Mouse (Mus musculus) ES-Bruce4 (cell line): ENCODE results near the gene Ikzf1. TPM values are rescaled to one million over a fixed set of nuclear protein-coding genes. Genes with fewer than 3 reads are reported as not detected.

ENCODE experiments used
- H3K27ac ChIP-seq: 2 replicates; pipeline ENCODE4 v1.5.1; 2012; ENCODE audit warnings: low read length, inconsistent platforms; ENCODE audit not compliant: insufficient read depth
- H3K27me3 ChIP-seq: 2 replicates; pipeline ENCODE4 v1.6.1; 2012; ENCODE audit warnings: mild to moderate bottlenecking, low read length, inconsistent platforms; ENCODE audit not compliant: control insufficient read depth, poor library complexity, insufficient read depth, severe bottlenecking
- H3K36me3 ChIP-seq: 2 replicates; pipeline ENCODE4 v1.6.1; 2012; ENCODE audit warnings: inconsistent platforms, mild to moderate bottlenecking, low read length, moderate library complexity; ENCODE audit not compliant: control insufficient read depth, poor library complexity, insufficient read depth, severe bottlenecking
- H3K4me1 ChIP-seq: one replicate; pipeline ENCODE4 v1.8.1; 2011; ENCODE audit warnings: low read length; ENCODE audit not compliant: control insufficient read depth, insufficient read depth
- H3K4me3 ChIP-seq: 2 replicates; pipeline ENCODE4 v1.5.1; 2011; ENCODE audit warnings: low read depth, mild to moderate bottlenecking, low read length
- H3K9ac ChIP-seq: 2 replicates; pipeline ENCODE4 v1.6.1; 2012; ENCODE audit warnings: low read depth, mild to moderate bottlenecking, inconsistent platforms; ENCODE audit not compliant: poor library complexity, severe bottlenecking
- H3K9me3 ChIP-seq: replicated peaks from 2 replicates; pipeline ENCODE4 v1.6.1; 2012; ENCODE audit warnings: mild to moderate bottlenecking, low read length, inconsistent platforms; ENCODE audit not compliant: control insufficient read depth, poor library complexity, insufficient read depth, severe bottlenecking
- CTCF ChIP-seq: IDR thresholded peaks from one replicate; pipeline ENCODE4 v1.8.1; 2011; ENCODE audit warnings: low read depth, low read length
- EP300 ChIP-seq: IDR thresholded peaks from 2 replicates; pipeline ENCODE4 v1.6.1; 2011; ENCODE audit warnings: low read depth, low read length; ENCODE audit not compliant: insufficient read depth
- POLR2A ChIP-seq: IDR thresholded peaks from one replicate; pipeline ENCODE4 v1.8.1; 2011; ENCODE audit warnings: low read length; ENCODE audit not compliant: insufficient read depth
- polyA plus RNA-seq: library from polyadenylated mRNA; stranded (reverse); fragments of >200 nt; gene quantifications from 2 replicates; pipeline ENCODE4 v1.2.4, GENCODE M21; 2011; ENCODE audit warnings: low read depth; ENCODE audit not compliant: missing spikeins, insufficient read depth, insufficient read length

Gene Ikzf1
- 0.53 and 0.67 TPM in 2 replicates for polyA plus RNA-seq

GRCm38 (mm10) chr11:11684930-11685852 lies at the start of gene Ikzf1:
Ikzf1 (plus strand) TSS chr11:11685003.
- peak within 1 kb of the TSS; percentile 90 for H3K9ac ChIP-seq
- H3K4me3 ChIP-seq: peak within 1 kb of the TSS; percentile 97
- no peaks in the 10 kb centered on the region for H3K4me1 ChIP-seq
- H3K27ac ChIP-seq: no peak within 1 kb of the TSS
- H3K27me3 ChIP-seq: peaks cover 15% of the 10 kb centered on the region
- TF ChIP-seq POLR2A: no peak
- TF ChIP-seq CTCF: no peak
- TF ChIP-seq EP300: no peak
- H3K36me3 ChIP-seq: no peaks in the 10 kb centered on the region
- H3K9me3 ChIP-seq: no peaks in the 10 kb centered on the region; the same call in 1 of the 2 replicates

- no peaks in the 10 kb centered on the region for H3K36me3 ChIP-seq
- no peaks in the 10 kb centered on the region for H3K4me1 ChIP-seq
- no peak overlapping the region for H3K4me3 ChIP-seq
- no peaks in the 10 kb centered on the region for H3K27me3 ChIP-seq
- TF ChIP-seq POLR2A: no peak
- TF ChIP-seq EP300: no peak
- TF ChIP-seq CTCF: no peak
- H3K9ac ChIP-seq: no peak overlapping the region
- no peaks in the 10 kb centered on the region; the same call in 1 of the 2 replicates for H3K9me3 ChIP-seq
- H3K27ac ChIP-seq: no peak overlapping the region
Measured at GRCm38 (mm10) chr11:11644303-11644702, 40.5 kb upstream of the Ikzf1 start.

- Histone ChIP-seq H3K36me3 (no peaks in the 10 kb centered on the region), H3K9ac (no peak overlapping the region), H3K27ac (no peak overlapping the region), H3K9me3 (no peaks in the 10 kb centered on the region), H3K27me3 (no peaks in the 10 kb centered on the region), H3K4me3 (no peak overlapping the region), H3K4me1 (no peaks in the 10 kb centered on the region)
- TF ChIP-seq EP300: no peak
- no peak for TF ChIP-seq POLR2A
- no peak for TF ChIP-seq CTCF
Measured at GRCm38 (mm10) chr11:11656388-11656787, 28.4 kb upstream of the Ikzf1 start.

- Histone ChIP-seq H3K4me1 (no peaks in the 10 kb centered on the region), H3K27me3 (no peaks in the 10 kb centered on the region), H3K4me3 (no peak overlapping the region), H3K9me3 (no peaks in the 10 kb centered on the region), H3K36me3 (no peaks in the 10 kb centered on the region), H3K9ac (no peak overlapping the region), H3K27ac (no peak overlapping the region)
- TF ChIP-seq CTCF (no peak), EP300 (no peak), POLR2A (no peak)
Measured at GRCm38 (mm10) chr11:11656995-11657530, 27.7 kb upstream of the Ikzf1 start.

- no peak for TF ChIP-seq POLR2A
- no peak for TF ChIP-seq CTCF
- no peak for TF ChIP-seq EP300
- no peak overlapping the region for H3K4me3 ChIP-seq
Measured at GRCm38 (mm10) chr11:11657634-11658033, 27.2 kb upstream of the Ikzf1 start.

GRCm38 (mm10) chr11:11658834-11659233 lies 26.0 kb upstream of the Ikzf1 start:
- Histone ChIP-seq H3K4me1 (no peaks in the 10 kb centered on the region), H3K27me3 (no peaks in the 10 kb centered on the region), H3K27ac (no peak overlapping the region), H3K9ac (no peak overlapping the region), H3K9me3 (no peaks in the 10 kb centered on the region), H3K36me3 (no peaks in the 10 kb centered on the region), H3K4me3 (no peak overlapping the region)
- TF ChIP-seq CTCF (no peak), POLR2A (no peak), EP300 (no peak)

More at GRCm38 (mm10) chr11:11657634-11658033, 27.2 kb upstream of the Ikzf1 start:
- no peaks in the 10 kb centered on the region for H3K9me3 ChIP-seq
- H3K27me3 ChIP-seq: no peaks in the 10 kb centered on the region
- no peak overlapping the region for H3K27ac ChIP-seq
- H3K4me1 ChIP-seq: no peaks in the 10 kb centered on the region
- H3K9ac ChIP-seq: no peak overlapping the region
- no peaks in the 10 kb centered on the region for H3K36me3 ChIP-seq
